Mouse (Mus musculus): ENCODE measurements around the gene Jakmip3. TPM values are rescaled to one million over a fixed set of nuclear protein-coding genes. Genes with fewer than 3 reads are reported as not detected.
A peak's percentile ranks its signal among the peaks of the same experiment; 100 is the strongest.

The Jakmip3 gene
- polyA plus RNA-seq, 1 experiment from 2014 or later: 1.7 TPM

DNA sequence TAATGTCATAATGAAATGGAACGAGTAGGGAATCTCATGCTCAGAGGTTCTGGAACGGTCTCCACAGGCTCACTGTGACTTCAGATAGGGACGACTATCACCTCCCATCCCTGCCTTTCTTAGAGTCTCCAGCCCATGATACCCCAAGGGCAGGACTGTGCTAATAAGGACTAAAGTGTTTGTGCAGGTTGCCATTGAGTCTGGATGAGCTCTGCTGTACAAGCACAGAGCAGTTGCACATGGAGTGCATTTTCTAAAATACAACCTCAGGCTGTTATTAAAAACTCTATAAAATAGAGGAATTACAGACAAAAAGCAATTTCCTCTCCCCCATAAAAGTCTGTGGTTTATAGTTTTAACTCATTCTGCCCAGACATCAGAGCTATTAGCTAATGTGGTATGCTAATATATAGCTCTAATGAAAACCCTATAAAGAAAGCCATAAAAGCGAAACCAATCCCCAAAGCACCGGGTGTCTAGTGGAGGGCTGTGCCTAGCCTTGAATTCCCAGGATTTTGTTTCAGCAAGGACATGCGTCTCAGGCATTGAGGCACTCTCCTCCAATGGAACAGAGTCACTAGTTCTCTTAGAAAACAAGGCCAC lies 72.3 kb downstream of the Jakmip3 start:
- Histone ChIP-seq H3K9ac (no peak overlapping the region), H3K4me3 (no peak overlapping the region), H3K36me3 (no peaks in the 10 kb centered on the region), H3K27me3 (peaks cover 4% of the 10 kb centered on the region; the same call in 1 of the 2 replicates), H3K27ac (no peak overlapping the region), H3K4me1 (no peaks in the 10 kb centered on the region), H3K9me3 (replicated peaks) (no peaks in the 10 kb centered on the region), H3K4me2 (replicated peaks) (no peak overlapping the region)
- ATAC-seq (ENCODE audit: low FRiP score): no peak
- WGBS: 86% methylated on average over 6 of the region's 6 CpGs

DNA sequence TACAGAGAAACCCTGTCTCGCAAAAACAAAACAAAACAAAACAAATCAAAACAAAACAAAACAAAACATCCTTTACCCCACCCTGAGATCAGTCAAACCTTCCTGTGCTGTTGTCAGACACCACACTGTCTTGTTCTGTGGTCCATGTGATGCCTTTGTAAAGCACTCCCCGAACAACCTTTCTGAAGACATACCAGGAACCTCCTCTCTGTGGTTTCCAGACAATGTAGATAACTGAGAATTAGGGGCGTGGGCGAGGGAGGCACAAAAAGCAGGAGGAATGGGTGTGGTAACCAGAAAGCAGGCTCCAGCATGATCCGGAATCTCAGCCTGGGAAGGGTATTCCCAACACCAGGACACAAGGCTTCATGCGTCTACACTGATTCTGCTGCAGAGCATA lies 74.6 kb downstream of the Jakmip3 start:
- Histone ChIP-seq H3K27ac (no peak overlapping the region), H3K4me1 (no peaks in the 10 kb centered on the region), H3K27me3 (no peaks in the 10 kb centered on the region), H3K4me2 (replicated peaks) (no peak overlapping the region), H3K36me3 (no peaks in the 10 kb centered on the region), H3K4me3 (no peak overlapping the region), H3K9ac (no peak overlapping the region), H3K9me3 (replicated peaks) (no peaks in the 10 kb centered on the region)
- 83% methylated on average over 6 of the region's 6 CpGs for WGBS
- no peak for ATAC-seq (ENCODE audit: low FRiP score)

DNA sequence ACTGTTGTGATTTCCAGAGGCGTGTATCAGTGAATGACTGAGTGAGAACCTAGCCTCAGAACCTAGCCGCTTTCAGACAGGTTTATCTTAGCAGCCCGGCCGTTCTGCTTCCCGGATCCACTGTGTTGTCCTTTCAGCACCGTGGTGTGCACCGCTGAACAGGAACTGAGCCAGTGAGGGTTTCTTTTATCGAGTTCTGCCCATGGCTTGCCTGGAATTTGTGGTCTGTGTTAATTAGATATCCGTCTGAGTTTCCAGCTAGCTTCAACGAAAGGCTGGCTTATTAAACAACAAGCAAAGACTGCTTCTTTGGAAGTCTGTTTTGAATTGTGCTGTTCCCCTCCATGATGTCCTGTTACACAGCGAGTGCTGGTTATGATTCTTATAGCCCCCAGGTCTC lies 75.8 kb downstream of the Jakmip3 start:
- no peaks in the 10 kb centered on the region for H3K9me3 ChIP-seq (replicated peaks)
- H3K27me3 ChIP-seq: no peaks in the 10 kb centered on the region
- H3K36me3 ChIP-seq: no peaks in the 10 kb centered on the region
- H3K4me2 ChIP-seq (replicated peaks): no peak overlapping the region
- no peak overlapping the region for H3K9ac ChIP-seq
- ATAC-seq (ENCODE audit: low FRiP score): no peak
- H3K4me1 ChIP-seq: peaks cover 4% of the 10 kb centered on the region; the same call in 1 of the 2 replicates
- no peak overlapping the region for H3K4me3 ChIP-seq
- 55% methylated on average over 11 of the region's 11 CpGs for WGBS
- no peak overlapping the region for H3K27ac ChIP-seq

DNA sequence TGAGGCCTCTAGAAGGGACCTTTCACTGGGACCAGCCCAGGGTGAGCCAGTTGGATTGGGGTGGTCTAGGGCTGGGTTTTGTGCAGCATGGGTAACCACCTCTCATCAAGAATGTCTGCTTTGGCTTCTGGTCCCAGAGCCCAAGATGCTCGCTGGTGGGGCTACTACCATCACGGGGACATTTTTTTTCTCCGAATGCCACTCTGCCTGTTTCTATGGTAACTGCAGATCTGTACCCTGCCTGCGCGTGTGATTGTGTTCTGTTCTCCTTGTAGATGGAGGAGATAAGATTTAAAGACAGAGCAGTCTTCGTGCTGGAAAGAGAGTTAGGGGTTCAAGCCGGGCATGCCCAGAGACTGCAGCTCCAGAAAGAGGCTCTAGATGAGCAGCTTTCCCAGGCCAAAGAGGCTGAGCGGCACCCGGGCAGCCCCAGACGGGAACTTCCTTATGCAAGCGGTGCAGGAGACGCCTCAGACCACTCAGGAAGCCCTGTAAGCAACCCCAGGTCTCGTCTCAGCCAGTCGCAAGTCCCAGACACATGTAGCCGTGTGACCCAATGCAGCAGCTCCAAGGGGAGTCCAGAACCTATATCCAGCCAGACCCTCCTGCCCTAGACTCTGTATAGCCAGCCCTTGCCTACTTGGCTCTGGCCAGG lies 76.8 kb downstream of the Jakmip3 start:
- WGBS: 63% methylated on average over 15 of the region's 15 CpGs
- Histone ChIP-seq H3K27ac (no peak overlapping the region), H3K4me1 (peaks cover 4% of the 10 kb centered on the region; the same call in 1 of the 2 replicates), H3K4me3 (no peak overlapping the region), H3K36me3 (no peaks in the 10 kb centered on the region), H3K9me3 (replicated peaks) (no peaks in the 10 kb centered on the region), H3K4me2 (replicated peaks) (no peak overlapping the region), H3K27me3 (no peaks in the 10 kb centered on the region; the same call in 1 of the 2 replicates), H3K9ac (no peak overlapping the region)
- ATAC-seq (ENCODE audit: low FRiP score): no peak

DNA sequence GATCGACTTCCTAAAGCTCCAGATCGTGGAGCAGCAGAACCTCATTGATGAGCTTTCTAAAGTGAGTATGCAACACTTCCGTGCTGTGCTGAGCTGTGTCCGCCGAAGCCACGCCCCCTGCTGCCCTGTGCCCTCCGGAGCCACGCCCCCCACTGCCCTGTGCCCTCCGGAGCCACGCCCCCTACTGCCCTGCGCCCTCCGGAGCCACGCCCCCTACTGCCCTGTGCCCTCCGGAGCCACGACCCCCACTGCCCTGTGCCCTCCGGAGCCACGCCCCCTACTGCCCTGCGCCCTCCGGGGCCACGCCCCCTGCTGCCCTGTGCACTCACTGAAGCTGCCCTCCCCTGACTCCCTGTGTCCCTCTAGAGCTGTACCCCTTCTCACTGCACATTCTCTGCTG lies 80.4 kb downstream of the Jakmip3 start:
- H3K27ac ChIP-seq: no peak overlapping the region
- H3K9me3 ChIP-seq (replicated peaks): no peaks in the 10 kb centered on the region
- ATAC-seq (ENCODE audit: low FRiP score): no peak
- H3K4me3 ChIP-seq: no peak overlapping the region
- no peaks in the 10 kb centered on the region for H3K36me3 ChIP-seq
- 10% methylated on average over 19 of the region's 20 CpGs for WGBS
- peaks cover 2% of the 10 kb centered on the region; the same call in 1 of the 2 replicates for H3K27me3 ChIP-seq
- peak overlapping the region; percentile 33 for H3K4me2 ChIP-seq (replicated peaks)
- H3K9ac ChIP-seq: no peak overlapping the region
- peaks cover 4% of the 10 kb centered on the region; the same call in 1 of the 2 replicates for H3K4me1 ChIP-seq

DNA sequence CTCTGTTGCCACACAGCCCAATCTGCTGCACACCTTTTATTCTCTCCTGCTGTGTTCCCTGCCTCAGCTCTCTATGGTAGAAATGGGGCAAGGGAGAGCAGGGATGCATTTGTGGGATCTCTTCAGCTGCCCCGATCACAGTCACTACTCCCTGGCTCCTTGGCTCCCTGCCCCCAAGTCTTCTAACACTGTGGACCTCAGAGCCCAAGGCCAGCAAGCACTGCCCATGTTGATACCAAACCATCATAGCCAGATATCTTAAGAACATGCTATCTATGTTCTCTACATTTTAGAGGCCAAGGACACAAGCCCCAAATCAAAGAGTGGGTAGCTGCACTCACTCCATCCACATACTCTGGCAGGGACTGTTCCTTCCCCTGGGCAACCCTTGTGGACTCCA lies 80.8 kb downstream of the Jakmip3 start:
- WGBS: 52% methylated on average over 1 of the region's 1 CpGs
- H3K36me3 ChIP-seq: no peaks in the 10 kb centered on the region
- no peaks in the 10 kb centered on the region for H3K9me3 ChIP-seq (replicated peaks)
- H3K4me1 ChIP-seq: peaks cover 4% of the 10 kb centered on the region; the same call in 1 of the 2 replicates
- H3K27me3 ChIP-seq: peaks cover 2% of the 10 kb centered on the region; the same call in 1 of the 2 replicates
- H3K4me2 ChIP-seq (replicated peaks): no peak overlapping the region
- no peak for ATAC-seq (ENCODE audit: low FRiP score)
- no peak overlapping the region for H3K27ac ChIP-seq
- no peak overlapping the region for H3K9ac ChIP-seq
- H3K4me3 ChIP-seq: no peak overlapping the region

DNA sequence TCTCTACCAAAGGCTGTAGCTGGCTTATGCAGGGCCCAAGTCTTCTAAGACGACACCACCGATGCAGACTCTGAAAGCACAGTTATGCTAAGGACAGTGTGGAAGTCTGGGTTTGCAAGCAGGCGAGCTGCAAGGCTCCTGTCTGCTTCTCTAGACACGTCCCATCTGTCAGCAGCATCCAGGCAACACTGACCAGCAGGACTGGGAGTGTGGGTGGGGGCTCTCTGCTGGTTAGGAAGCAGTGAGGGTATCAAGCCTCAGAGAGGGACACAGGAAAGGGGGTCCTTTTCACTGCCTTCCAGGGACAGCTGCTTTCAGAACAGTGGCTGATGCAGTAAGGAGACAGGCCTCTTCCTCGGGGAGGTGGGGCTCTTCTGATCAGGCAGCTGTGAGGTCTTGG lies 86.6 kb downstream of the Jakmip3 start:
- 63% methylated on average over 5 of the region's 5 CpGs for WGBS
- H3K27ac ChIP-seq: no peak overlapping the region
- no peak overlapping the region for H3K4me2 ChIP-seq (replicated peaks)
- H3K27me3 ChIP-seq: peaks cover 2% of the 10 kb centered on the region; the same call in 1 of the 2 replicates
- no peaks in the 10 kb centered on the region for H3K9me3 ChIP-seq (replicated peaks)
- H3K4me3 ChIP-seq: no peak overlapping the region
- no peaks in the 10 kb centered on the region for H3K36me3 ChIP-seq
- no peak overlapping the region for H3K9ac ChIP-seq
- no peak for ATAC-seq (ENCODE audit: low FRiP score)
- no peaks in the 10 kb centered on the region for H3K4me1 ChIP-seq

DNA sequence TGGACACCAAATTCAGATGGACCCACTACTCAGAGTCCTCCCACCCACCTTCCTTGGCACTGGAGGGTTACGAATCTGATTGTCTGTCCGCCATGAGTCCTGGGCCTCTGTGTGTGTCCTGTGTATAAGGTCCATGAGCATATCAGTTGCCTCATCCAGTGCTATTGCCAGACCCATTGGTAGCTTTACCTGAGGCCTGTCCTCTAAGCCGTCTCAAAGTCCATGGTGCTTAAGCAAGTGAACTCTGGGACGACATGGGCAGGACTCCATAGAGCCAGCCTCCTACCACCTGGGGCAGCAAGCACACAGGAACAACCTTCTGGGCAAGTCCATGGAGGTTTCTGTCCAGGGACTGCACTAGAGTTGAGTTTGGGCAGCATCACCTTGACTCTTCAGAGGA lies 90.7 kb downstream of the Jakmip3 start:
- ATAC-seq (ENCODE audit: low FRiP score): no peak
- WGBS: 89% methylated on average over 4 of the region's 4 CpGs
- H3K4me1 ChIP-seq: no peaks in the 10 kb centered on the region

DNA sequence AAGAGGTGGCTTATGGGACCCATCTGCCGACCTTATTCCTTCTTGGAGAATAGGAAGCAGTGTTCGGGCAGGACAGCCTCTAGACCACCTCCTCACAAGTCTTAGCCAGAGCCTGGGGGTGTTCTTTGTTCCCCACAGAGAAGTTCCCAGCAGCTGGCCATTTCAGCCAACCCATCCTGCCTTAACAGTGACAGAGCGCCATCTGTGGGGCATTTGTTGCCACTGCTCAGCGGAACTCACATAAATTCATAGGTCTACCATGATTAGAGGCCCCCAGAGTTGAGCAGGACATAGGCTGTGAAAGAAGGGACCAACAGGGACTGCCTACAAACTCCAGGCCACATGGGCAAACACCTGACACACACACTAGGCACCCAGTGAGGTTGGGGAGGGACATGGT lies 122.9 kb downstream of the Jakmip3 start:
- no peak overlapping the region for H3K4me3 ChIP-seq
- no peak overlapping the region for H3K4me2 ChIP-seq (replicated peaks)
- H3K27ac ChIP-seq: no peak overlapping the region
- no peaks in the 10 kb centered on the region for H3K4me1 ChIP-seq
- no peak overlapping the region for H3K9ac ChIP-seq
- peaks cover 7% of the 10 kb centered on the region; the same call in 1 of the 2 replicates for H3K27me3 ChIP-seq
- no peak for ATAC-seq (ENCODE audit: low FRiP score)
- WGBS: 46% methylated on average over 4 of the region's 4 CpGs
- no peaks in the 10 kb centered on the region for H3K36me3 ChIP-seq
- no peaks in the 10 kb centered on the region for H3K9me3 ChIP-seq (replicated peaks)

More for the DNA sequence above, 90.7 kb downstream of the Jakmip3 start:
- H3K27ac ChIP-seq: no peak overlapping the region
- no peak overlapping the region for H3K9ac ChIP-seq
- no peaks in the 10 kb centered on the region for H3K36me3 ChIP-seq
- H3K27me3 ChIP-seq: no peaks in the 10 kb centered on the region
- H3K4me2 ChIP-seq (replicated peaks): no peak overlapping the region
- no peaks in the 10 kb centered on the region for H3K9me3 ChIP-seq (replicated peaks)
- no peak overlapping the region for H3K4me3 ChIP-seq

DNA sequence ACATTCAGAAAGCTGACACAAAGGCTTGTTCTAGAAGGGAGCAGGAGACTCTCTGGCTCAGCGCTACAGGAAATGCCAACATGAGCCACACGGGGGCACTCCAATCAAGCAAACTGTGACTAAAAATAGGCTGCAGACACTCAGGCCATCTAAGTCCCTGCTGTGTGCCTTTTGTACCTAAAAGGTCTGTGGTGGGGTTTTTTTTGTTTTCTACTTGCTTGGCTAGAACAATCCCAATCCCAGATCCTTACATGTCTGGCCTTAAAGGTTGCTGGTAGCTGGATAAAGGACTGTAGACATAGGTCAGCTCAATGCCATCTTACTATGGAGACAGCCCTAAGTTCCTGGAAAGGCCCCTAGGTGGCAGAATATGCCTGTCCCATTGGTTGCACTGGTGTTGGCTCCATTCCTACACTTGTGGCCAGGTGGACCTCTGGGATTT lies 127.7 kb downstream of the Jakmip3 start:
- Histone ChIP-seq H3K4me3 (no peak overlapping the region), H3K9me3 (replicated peaks) (no peaks in the 10 kb centered on the region), H3K27ac (no peak overlapping the region), H3K36me3 (no peaks in the 10 kb centered on the region), H3K4me1 (0 out of 2 replicates have a peak, but pooled peaks cover 6% of the 10 kb centered on the region), H3K4me2 (replicated peaks) (no peak overlapping the region), H3K9ac (no peak overlapping the region), H3K27me3 (peaks cover 7% of the 10 kb centered on the region; the same call in 1 of the 2 replicates)
- peak; percentile 82 for ATAC-seq (ENCODE audit: low FRiP score)
- 0% methylated on average over 2 of the region's 2 CpGs for WGBS

DNA sequence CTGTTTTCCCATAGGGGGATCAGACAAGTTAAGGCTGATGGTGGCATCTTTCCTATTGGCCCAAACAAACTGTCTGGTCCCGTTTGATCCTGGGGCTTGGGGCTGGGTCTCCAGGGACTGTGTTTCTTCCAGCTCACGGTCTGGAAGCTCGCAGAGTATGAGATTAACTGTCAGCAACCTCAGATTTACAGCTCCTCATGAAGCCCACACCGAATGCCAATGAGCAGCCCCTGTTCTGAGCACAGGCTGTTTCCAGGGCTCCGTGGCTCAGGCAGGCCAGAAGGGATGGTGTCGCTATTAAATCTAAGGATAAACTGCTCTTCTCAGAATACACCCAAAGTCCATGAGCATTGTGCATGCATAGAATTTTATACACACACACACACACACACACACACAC lies 133.7 kb downstream of the Jakmip3 start:
- H3K4me1 ChIP-seq: peaks cover 58% of the 10 kb centered on the region
- WGBS: 24% methylated on average over 6 of the region's 6 CpGs
- H3K4me2 ChIP-seq (replicated peaks): no peak overlapping the region
- H3K27me3 ChIP-seq: no peaks in the 10 kb centered on the region
- ATAC-seq (ENCODE audit: low FRiP score): peak; percentile 24; the same call in 1 of the 2 replicates
- peak overlapping the region; percentile 92 for H3K27ac ChIP-seq
- H3K4me3 ChIP-seq: no peak overlapping the region
- H3K36me3 ChIP-seq: no peaks in the 10 kb centered on the region
- H3K9me3 ChIP-seq (replicated peaks): no peaks in the 10 kb centered on the region
- H3K9ac ChIP-seq: no peak overlapping the region

DNA sequence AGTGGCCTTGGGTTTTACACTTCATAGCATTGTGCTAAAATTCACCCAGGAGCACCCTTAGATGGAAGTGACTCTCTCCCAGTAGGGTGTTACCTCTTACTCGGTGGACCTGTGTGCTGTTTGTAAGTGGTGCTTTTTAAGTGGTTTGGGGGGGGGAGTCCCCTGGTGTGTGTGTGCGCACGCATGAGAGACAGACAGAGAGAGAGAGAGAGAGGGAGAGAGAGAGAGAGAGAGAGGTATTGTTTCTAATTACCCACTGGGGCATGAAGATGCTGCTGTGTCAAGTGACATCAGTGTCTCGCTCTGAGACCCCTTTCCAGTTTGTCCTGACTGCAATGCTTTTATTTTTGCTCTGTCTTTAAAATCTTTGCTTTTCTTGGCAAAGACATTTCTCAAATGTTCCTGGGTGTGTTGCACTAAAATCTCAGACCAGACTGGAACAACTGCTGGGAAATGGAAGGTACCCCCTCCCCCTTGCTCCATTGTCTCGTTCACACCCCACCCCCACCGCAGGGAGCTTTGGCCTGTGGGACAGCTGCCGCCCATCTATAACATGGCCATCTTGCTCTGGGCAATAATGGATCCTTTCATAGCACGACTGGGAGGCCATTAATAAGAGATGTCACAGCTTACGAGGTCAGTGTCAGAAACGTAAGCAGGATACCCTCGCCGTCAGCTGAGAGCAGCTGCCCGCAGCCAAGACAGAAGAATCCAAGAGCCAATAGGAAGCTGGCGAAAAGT lies 134.7 kb downstream of the Jakmip3 start:
- H3K9me3 ChIP-seq (replicated peaks): no peaks in the 10 kb centered on the region
- no peaks in the 10 kb centered on the region for H3K36me3 ChIP-seq
- 20% methylated on average over 14 of the region's 14 CpGs for WGBS
- H3K27ac ChIP-seq: peak overlapping the region; percentile 92
- H3K4me3 ChIP-seq: no peak overlapping the region
- H3K4me1 ChIP-seq: peaks cover 60% of the 10 kb centered on the region
- no peaks in the 10 kb centered on the region for H3K27me3 ChIP-seq
- peak overlapping the region; percentile 17; the same call in 1 of the 2 replicates for H3K4me2 ChIP-seq (replicated peaks)
- H3K9ac ChIP-seq: peak overlapping the region; percentile 18; the same call in 1 of the 2 replicates
- ATAC-seq (ENCODE audit: low FRiP score): peak; percentile 64
